Mouse (Mus musculus) kidney, adult 2 months (tissue): ENCODE results near the gene Ephx1. TPM values are rescaled to one million over a fixed set of nuclear protein-coding genes. Genes with fewer than 3 reads are reported as not detected.
"Not testable (repeated sequence)": the region's sequence is repeated elsewhere in the genome, so short reads cannot be mapped to it uniquely, and the experiment has no call there.

Experiments used
- DNase-seq: peaks from one replicate; pipeline ENCODE4 v3.0.0; 2021
- H3K27ac ChIP-seq: fragments of 200-500 bp; 2 replicates; pipeline ENCODE4 v1.5.1; 2012; ENCODE audit warnings: low read depth, low read length, control low read depth, inconsistent platforms; ENCODE audit not compliant: insufficient read depth
- H3K27me3 ChIP-seq: fragments of 200-500 bp; replicated peaks from 2 replicates; pipeline ENCODE4 v1.6.1; 2012; ENCODE audit warnings: mild to moderate bottlenecking, moderate library complexity, low read length, inconsistent platforms; ENCODE audit not compliant: control insufficient read depth, insufficient read depth
- H3K36me3 ChIP-seq: fragments of 200-500 bp; 2 replicates; pipeline ENCODE4 v1.6.1; 2012; ENCODE audit warnings: mild to moderate bottlenecking, moderate library complexity, low read length, inconsistent platforms; ENCODE audit not compliant: control insufficient read depth, insufficient read depth
- H3K4me1 ChIP-seq: fragments of 200-500 bp; 2 replicates; pipeline ENCODE4 v1.6.1; 2011; ENCODE audit warnings: low read length; ENCODE audit not compliant: control insufficient read depth, insufficient read depth
- H3K4me3 ChIP-seq: fragments of 200-500 bp; 2 replicates; pipeline ENCODE4 v1.5.1; 2011; ENCODE audit warnings: mild to moderate bottlenecking, low read depth, low read length, control low read depth; ENCODE audit not compliant: insufficient read depth
- CTCF ChIP-seq: fragments of 200-500 bp; conservative IDR thresholded peaks from 2 replicates; pipeline ENCODE4 v1.5.1; 2011; ENCODE audit warnings: low read depth, mild to moderate bottlenecking, control low read depth, low read length, moderate library complexity, mixed read lengths; ENCODE audit not compliant: insufficient read depth, insufficient read length
- POLR2A ChIP-seq: fragments of 200-500 bp; IDR thresholded peaks from one replicate; pipeline ENCODE4 v1.6.1; 2011; ENCODE audit warnings: low read depth, low read length, control low read depth
- WGBS: fragments of 180-500 bp; shearing (Covaris S2); methylation state at CpG from one replicate; pipeline ENCODE4 v1.1.7; 2018; 5-methylcytosine and 5-hydroxymethylcytosine counted together
- polyA plus RNA-seq: library from polyadenylated mRNA; depleted of rRNA; stranded (reverse); fragments of >200 nt; gene quantifications from 2 replicates; pipeline ENCODE4 v1.2.3, GENCODE M21; 2012

The Ephx1 gene
- polyA plus RNA-seq, 1 experiment, result 69.9 TPM

DNA sequence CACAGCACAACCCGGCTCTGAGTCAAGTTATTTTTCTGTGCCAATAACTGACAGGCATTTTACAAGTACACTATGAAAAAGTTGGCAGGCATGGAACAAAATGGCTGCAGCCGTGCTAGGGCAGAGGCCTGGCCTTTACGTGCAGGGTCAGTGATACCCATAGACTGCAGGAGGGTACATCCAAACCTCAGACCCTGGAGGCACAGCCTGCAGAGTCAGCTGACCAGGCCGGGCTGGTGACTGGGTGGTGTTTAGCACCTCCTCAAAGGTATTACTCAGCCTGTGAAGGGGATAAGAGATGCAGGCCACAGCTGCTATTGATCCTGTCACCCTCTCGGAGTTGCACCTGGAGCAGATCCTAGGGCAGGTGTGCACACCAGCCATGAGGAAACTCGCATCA lies 30.2 kb upstream of the Ephx1 start, which contains the start of gene 9130409I23Rik:
Gene 9130409I23Rik, plus strand, starts transcription at position 301 of the 400 bp plus-strand sequence.
- 84% methylated on average over 6 of the region's 6 CpGs for WGBS
- no peak within 1 kb of the TSS for H3K27ac ChIP-seq
- no peak for DNase-seq
- no peaks in the 10 kb centered on the region for H3K36me3 ChIP-seq
- no peak within 1 kb of the TSS for H3K4me3 ChIP-seq
- H3K27me3 ChIP-seq, result no peaks in the 10 kb centered on the region
- no peak for TF ChIP-seq CTCF
- no peak for TF ChIP-seq POLR2A
- H3K4me1 ChIP-seq, result no peaks in the 10 kb centered on the region

DNA sequence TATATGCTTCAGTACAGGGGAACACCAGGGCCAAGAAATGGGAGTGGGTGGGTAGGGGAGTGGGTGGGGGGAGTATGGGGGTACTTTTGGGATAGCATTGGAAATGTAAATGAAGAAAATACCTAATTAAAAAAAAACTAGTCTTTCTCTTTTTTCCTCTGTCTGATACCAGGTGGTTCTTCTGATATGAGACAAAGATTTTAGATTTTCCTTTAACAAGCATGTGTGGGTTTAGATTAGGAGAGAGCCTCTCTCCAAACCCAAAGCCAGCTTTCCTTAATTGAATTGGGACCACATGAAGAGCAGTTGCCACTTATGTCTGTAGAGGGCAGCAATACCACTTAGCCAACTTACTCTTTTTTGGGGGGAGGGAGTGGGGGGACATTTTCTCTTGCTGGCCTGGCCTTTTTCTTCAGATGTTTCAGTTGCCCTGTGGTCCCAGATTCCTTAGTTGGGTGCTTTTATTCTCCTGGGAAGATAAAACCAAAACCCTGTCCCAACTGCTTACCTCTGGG lies 28.7 kb upstream of the Ephx1 start:
- H3K27ac ChIP-seq, result no peak overlapping the region
- 0 out of 2 replicates have a peak, but pooled peaks have one; percentile 12 for TF ChIP-seq CTCF
- no peak for TF ChIP-seq POLR2A

GRCm38 (mm10) chr1:181047520-181047919 lies 26.8 kb upstream of the Ephx1 start:
- Histone ChIP-seq H3K36me3 (no peaks in the 10 kb centered on the region), H3K27ac (no peak overlapping the region), H3K4me1 (no peaks in the 10 kb centered on the region), H3K4me3 (no peak overlapping the region), H3K27me3 (no peaks in the 10 kb centered on the region)
- WGBS, result 66% methylated on average over 1 of the region's 1 CpGs
- no peak for DNase-seq
- TF ChIP-seq CTCF, result no peak
- no peak for TF ChIP-seq POLR2A

More for the DNA sequence above, 28.7 kb upstream of the Ephx1 start:
- Histone ChIP-seq H3K36me3 (no peaks in the 10 kb centered on the region), H3K4me3 (no peak overlapping the region), H3K27me3 (no peaks in the 10 kb centered on the region), H3K4me1 (no peaks in the 10 kb centered on the region)
- DNase-seq, result no peak

DNA sequence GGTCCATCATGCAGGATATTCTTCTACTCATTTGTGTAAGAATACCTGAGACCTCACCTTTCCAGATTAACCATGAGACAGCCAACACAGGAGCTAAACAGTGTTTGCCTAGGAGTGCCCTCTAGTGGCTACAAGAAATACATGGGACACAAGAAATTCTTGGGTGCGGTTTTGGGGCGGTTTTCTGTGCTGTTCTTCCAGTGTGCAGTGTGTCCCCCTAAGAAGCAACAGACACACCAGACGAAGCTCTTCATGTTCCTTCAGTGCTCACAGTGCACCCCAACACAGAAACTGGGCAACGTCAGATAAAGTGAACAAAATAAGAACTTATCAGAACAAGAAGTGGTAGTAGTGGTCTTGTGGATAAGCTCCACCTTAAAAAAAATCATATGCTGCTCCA lies 18.9 kb upstream of the Ephx1 start:
- Histone ChIP-seq H3K27ac (no peak overlapping the region), H3K27me3 (no peaks in the 10 kb centered on the region), H3K4me1 (no peaks in the 10 kb centered on the region), H3K4me3 (no peak overlapping the region), H3K36me3 (no peaks in the 10 kb centered on the region)
- TF ChIP-seq CTCF, result peak; percentile 52
- no peak for TF ChIP-seq POLR2A
- DNase-seq, result peak; percentile 52
- 16% methylated on average over 4 of the region's 4 CpGs for WGBS

GRCm38 (mm10) chr1:181037623-181038022 lies 16.9 kb upstream of the Ephx1 start:
- Histone ChIP-seq H3K27ac (no peak overlapping the region), H3K27me3 (no peaks in the 10 kb centered on the region), H3K36me3 (no peaks in the 10 kb centered on the region), H3K4me3 (no peak overlapping the region), H3K4me1 (no peaks in the 10 kb centered on the region)
- peak; percentile 13 for DNase-seq
- TF ChIP-seq POLR2A (no peak), CTCF (no peak)
- whole genome bisulfite sequencing, result 46% methylated on average over 4 of the region's 4 CpGs

DNA sequence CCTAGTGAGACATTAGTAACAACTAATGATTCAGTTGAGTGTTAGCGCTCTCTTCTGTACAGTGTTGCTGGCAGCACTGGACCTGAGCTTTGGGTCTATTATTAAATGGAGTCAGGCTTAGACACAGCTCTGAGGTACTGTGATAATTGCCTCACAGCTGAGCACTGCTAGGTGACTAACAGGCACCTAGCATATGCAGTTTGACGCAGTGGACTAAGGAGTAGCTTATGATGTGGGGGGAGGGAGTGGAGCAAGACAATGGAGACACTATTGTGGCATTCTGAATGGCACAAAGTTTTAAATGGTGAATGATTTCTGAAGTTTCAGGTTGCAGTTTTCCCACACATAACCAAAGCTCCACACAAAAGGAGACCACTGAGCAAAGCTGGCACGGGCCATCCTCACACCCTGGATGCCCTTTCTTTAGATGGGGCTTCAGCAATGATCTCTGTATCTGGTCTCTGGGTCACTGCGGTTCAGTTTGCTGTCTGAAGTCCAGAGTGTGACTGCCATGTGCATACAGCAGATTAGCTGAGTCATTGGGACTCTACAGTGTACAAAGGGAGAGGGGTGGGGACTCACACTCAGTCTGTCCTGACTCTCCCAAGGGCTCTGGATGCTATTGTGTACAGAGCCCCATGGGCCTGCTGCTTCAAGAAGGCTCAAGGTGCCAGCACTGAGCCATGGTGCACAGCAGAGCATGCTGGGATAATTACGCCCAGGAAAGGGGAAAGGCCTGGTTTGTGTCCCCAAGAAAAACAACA lies 14.5 kb upstream of the Ephx1 start:
- H3K4me1 ChIP-seq, H3K36me3 ChIP-seq, H3K4me3 ChIP-seq, H3K27ac ChIP-seq, H3K27me3 ChIP-seq, DNase-seq: not testable (repeated sequence)
- WGBS, result 81% methylated on average over 5 of the region's 5 CpGs

- Histone ChIP-seq H3K27me3 (no peaks in the 10 kb centered on the region), H3K4me3 (no peak overlapping the region), H3K27ac (no peak overlapping the region), H3K4me1 (no peaks in the 10 kb centered on the region), H3K36me3 (no peaks in the 10 kb centered on the region)
- TF ChIP-seq POLR2A (no peak), CTCF (peak; percentile 91)
- DNase-seq, result peak; percentile 86
- 4% methylated on average over 1 of the region's 1 CpGs for WGBS
These were observed 1.6 kb upstream of the Ephx1 start for GRCm38 (mm10) chr1:181022265-181022664.
